14 mouse cellular contexts compared by ENCODE assay signal in genomic region chr6:88811396-88811795, GRCm38 (mm10). TPM values are rescaled to one million over a fixed set of nuclear protein-coding genes. Genes with fewer than 3 reads are reported as not detected.
A peak's percentile ranks its signal among the peaks of the same experiment; 100 is the strongest.
DNase-seq lines count a peak whose midpoint lies in the region; ATAC-seq lines count a peak whose summit lies in the region.
"Had no signal": no experiment of that assay in that cellular context is flagged by ENCODE, and none has a peak within 500 bp of the region (broad histone marks: within the 10 kb centered on the region; RNA-seq: fewer than 3 reads in every experiment).

No protein-coding gene starts in this region.

- H3K4me1 ChIP-seq in kidney, embryonic 16.5 days (ENCODE audit: insufficient read depth, low read length), result peaks cover 38% of the 10 kb centered on the region
- peaks cover 18% of the 10 kb centered on the region for H3K4me1 ChIP-seq in stomach, embryonic 16.5 days (ENCODE audit: control insufficient read depth, insufficient read depth, low read length)

- no peaks in the 10 kb centered on the region for H3K36me3 ChIP-seq in kidney, embryonic 16.5 days (ENCODE audit: insufficient read depth, low read length)
- no peaks in the 10 kb centered on the region for H3K36me3 ChIP-seq in stomach, embryonic 16.5 days (ENCODE audit: control insufficient read depth, insufficient read depth, low read length)
- H3K36me3 ChIP-seq: neural tube, embryonic 13.5 days had no signal

- no peaks in the 10 kb centered on the region for H3K9me3 ChIP-seq in kidney, embryonic 16.5 days (ENCODE audit: low read length)
- H3K9me3 ChIP-seq in stomach, embryonic 16.5 days (replicated peaks; ENCODE audit: control insufficient read depth, low read length), result no peaks in the 10 kb centered on the region
- H3K9me3 ChIP-seq: neural tube, embryonic 13.5 days had no signal

- H3K4me3 ChIP-seq in kidney, embryonic 16.5 days (ENCODE audit: low read length), result no peak overlapping the region
- no peak overlapping the region for H3K4me3 ChIP-seq in stomach, embryonic 16.5 days (replicated peaks; ENCODE audit: low read length)
- H3K4me3 ChIP-seq: neural tube, embryonic 13.5 days had no signal

- ATAC-seq in frontal cortex, adult (ENCODE audit: low TSS enrichment), result peak; percentile 53
- ATAC-seq in kidney, embryonic 16.5 days (ENCODE audit: low FRiP score, low TSS enrichment), result no peak
- no peak for ATAC-seq in stomach, embryonic 16.5 days (ENCODE audit: insufficient read depth, low FRiP score)

- DNase-seq in frontal cortex, postnatal 25 days (ENCODE audit: low spot score in 2 of 2), result no peak
- DNase-seq in kidney, adult 11 months, result no peak
- DNase-seq in right cerebral cortex, adult 18-20 months, result peak; percentile 50
- DNase-seq in right cerebral cortex, postnatal 14 days, result no peak
- DNase-seq in ovary, postnatal 14 days (ENCODE audit: low spot score), result no peak
- DNase-seq: adrenal gland, postnatal 14 days; cerebellum, adult 8-10 months; gastrocnemius, postnatal 10 days; kidney, adult 2 months; left cerebral cortex, postnatal 4 days had no signal

- peak overlapping the region; percentile 90 for H3K27ac ChIP-seq in kidney, embryonic 16.5 days (ENCODE audit: low read length)
- H3K27ac ChIP-seq in stomach, embryonic 16.5 days (ENCODE audit: low read length), result peak overlapping the region; percentile 51
- H3K27ac ChIP-seq: neural tube, embryonic 13.5 days had no signal

- WGBS in kidney, embryonic 16.5 days, result 22% methylated on average over 4 of the region's 7 CpGs
- 30% methylated on average over 7 of the region's 7 CpGs for WGBS in stomach, embryonic 16.5 days

- no peak overlapping the region for H3K9ac ChIP-seq in kidney, embryonic 16.5 days (replicated peaks; ENCODE audit: low read length)
- H3K9ac ChIP-seq in stomach, embryonic 16.5 days (ENCODE audit: low read length), result no peak overlapping the region
- H3K9ac ChIP-seq: neural tube, embryonic 13.5 days had no signal

- no peak overlapping the region for H3K4me2 ChIP-seq in kidney, embryonic 16.5 days (replicated peaks; ENCODE audit: low read depth, low read length)
- no peak overlapping the region for H3K4me2 ChIP-seq in stomach, embryonic 16.5 days (ENCODE audit: low read depth, low read length)
- H3K4me2 ChIP-seq: neural tube, embryonic 13.5 days had no signal

- no peaks in the 10 kb centered on the region for H3K27me3 ChIP-seq in kidney, embryonic 16.5 days (ENCODE audit: insufficient read depth, low read length)
- H3K27me3 ChIP-seq in stomach, embryonic 16.5 days (ENCODE audit: control insufficient read depth, insufficient read depth, low read length), result no peaks in the 10 kb centered on the region
- H3K27me3 ChIP-seq: neural tube, embryonic 13.5 days had no signal

RNA-seq across cellular contexts. Expression of gene Abtb1, which starts 30.4 kb away (rescaled TPM):
- 43.9 and 44.6 TPM in 2 replicates for polyA plus RNA-seq in kidney, embryonic 16.5 days (2015; fragmentation: Nextera tagmentation; extraction: Ambion mirVana)
- polyA plus RNA-seq in stomach, embryonic 16.5 days (2015; fragmentation: Nextera tagmentation; extraction: Ambion mirVana), result 31.2 and 36.1 TPM in 2 replicates
